Mouse (Mus musculus) cerebellum, postnatal 36 days (tissue): ENCODE results near the gene Gm21885.
"Not testable (repeated sequence)": the region's sequence is repeated elsewhere in the genome, so short reads cannot be mapped to it uniquely, and the experiment has no call there.

Source experiments
- DNase-seq, 2 experiments: peaks; one replicate each; pipeline ENCODE4 v3.0.0; 2021 to 2022; ENCODE audit warnings: mixed read lengths in 2 of 2

Gm21885 gene

GRCm38 (mm10) chr11:94281199-94282181, at the start of gene Gm21885:
Gene Gm21885, plus strand, starts transcription at chr11:94281873.
- DNase-seq: peak in 1 of 2 experiments; percentile 27

GRCm38 (mm10) chr11:94233405-94233804, 48.3 kb upstream of the Gm21885 start:
- DNase-seq: no peak

GRCm38 (mm10) chr11:94234380-94234779, 47.3 kb upstream of the Gm21885 start:
- no peak for DNase-seq

GRCm38 (mm10) chr11:94234857-94235256, 46.8 kb upstream of the Gm21885 start:
- DNase-seq: no peak

- peak; percentile 74 to 77 for DNase-seq
These were observed 45.6 kb upstream of the Gm21885 start for GRCm38 (mm10) chr11:94236074-94236473.

GRCm38 (mm10) chr11:94238786-94239185, 42.9 kb upstream of the Gm21885 start:
- no peak for DNase-seq

GRCm38 (mm10) chr11:94239706-94240105, 42.0 kb upstream of the Gm21885 start:
- DNase-seq: no peak

GRCm38 (mm10) chr11:94242760-94243421, 38.8 kb upstream of the Gm21885 start:
- no peak for DNase-seq

- no peak for DNase-seq
These were observed 38.1 kb upstream of the Gm21885 start for GRCm38 (mm10) chr11:94243422-94244180.

GRCm38 (mm10) chr11:94244385-94244784, 37.3 kb upstream of the Gm21885 start:
- no peak for DNase-seq

- DNase-seq: no peak
These were observed 35.5 kb upstream of the Gm21885 start, which contains the start of gene Wfikkn2 for GRCm38 (mm10) chr11:94245955-94246788. Gene Wfikkn2, minus strand, starts transcription at chr11:94246005.

- DNase-seq: no peak
These were observed 34.9 kb upstream of the Gm21885 start for GRCm38 (mm10) chr11:94246789-94247061.

GRCm38 (mm10) chr11:94253156-94253555, 28.5 kb upstream of the Gm21885 start:
- no peak for DNase-seq

GRCm38 (mm10) chr11:94253691-94254090, 28.0 kb upstream of the Gm21885 start:
- no peak for DNase-seq

GRCm38 (mm10) chr11:94255733-94256132, 25.9 kb upstream of the Gm21885 start:
- DNase-seq: no peak

GRCm38 (mm10) chr11:94257987-94258386, 23.7 kb upstream of the Gm21885 start:
- DNase-seq: no peak

- DNase-seq: no peak
These were observed 21.9 kb upstream of the Gm21885 start for GRCm38 (mm10) chr11:94259814-94260213.

GRCm38 (mm10) chr11:94261585-94262370, 19.9 kb upstream of the Gm21885 start:
- DNase-seq: no peak

GRCm38 (mm10) chr11:94265134-94265785, 16.4 kb upstream of the Gm21885 start:
- DNase-seq: peak; percentile 66 to 71

- DNase-seq: not testable (repeated sequence)
These were observed 15.5 kb upstream of the Gm21885 start for GRCm38 (mm10) chr11:94266155-94266554.

GRCm38 (mm10) chr11:94268761-94269160, 12.9 kb upstream of the Gm21885 start:
- DNase-seq: no peak
